Mouse (Mus musculus): ENCODE measurements around the gene Ulk4.

DNA sequence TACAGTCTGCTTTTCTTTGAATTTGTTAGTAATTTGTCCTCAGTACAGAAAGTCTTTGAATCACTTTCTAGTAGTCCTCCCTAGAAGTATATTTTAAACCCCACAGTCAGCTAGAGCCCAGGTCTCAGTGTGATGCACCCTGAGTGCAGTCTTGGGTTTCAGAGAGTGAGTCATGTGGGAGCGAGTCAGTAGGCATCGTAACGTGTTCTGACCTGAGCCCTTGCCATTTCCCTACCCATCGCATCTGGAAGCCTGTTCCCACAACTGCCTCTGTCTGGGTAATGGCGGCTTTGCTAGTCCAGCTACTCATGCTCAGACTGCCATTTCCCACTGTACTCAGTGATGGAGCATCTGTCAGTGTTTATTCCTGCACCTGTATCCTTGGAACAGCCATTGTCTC lies 318.9 kb downstream of the Ulk4 start:
- TF ChIP-seq GATA1 (IDR thresholded peaks at IDR 0.05; ENCODE audit: borderline replicate concordance, low read length): no peak
- TF ChIP-seq FLI1 (IDR thresholded peaks at IDR 0.05; ENCODE audit: low read length): no peak

Data from megakaryocyte, embryonic 14.5 days (primary cell).